Mouse (Mus musculus) intestine, embryonic 14.5 days (tissue): ENCODE results near the gene Usp49. TPM values are rescaled to one million over a fixed set of nuclear protein-coding genes. Genes with fewer than 3 reads are reported as not detected.

Experiments used
- ATAC-seq: fragments of 200-750 bp; cut with Nextera tagmentation; replicated peaks from 2 replicates; pipeline ENCODE4 v1.8.0; 2017; ENCODE audit warnings: low read depth, moderate number of reproducible peaks, moderate TSS enrichment, moderate library complexity; ENCODE audit not compliant: low FRiP score, low TSS enrichment
- DNase-seq: peaks from one replicate; pipeline ENCODE4 v3.0.0-alpha.2; 2018; ENCODE audit warnings: low spot score
- H3K27ac ChIP-seq: fragments of 300-500 bp; sonication (generic); 2 replicates; pipeline ENCODE4 v1.5.1; 2014; ENCODE audit warnings: low read depth, mild to moderate bottlenecking, control low read depth
- H3K27me3 ChIP-seq: fragments of 300-500 bp; sonication (generic); replicated peaks from 2 replicates; pipeline ENCODE4 v1.6.1; 2014; ENCODE audit warnings: low read length, control low read depth; ENCODE audit not compliant: control insufficient read depth, insufficient read depth
- H3K36me3 ChIP-seq: fragments of 300-500 bp; sonication (generic); 2 replicates; pipeline ENCODE4 v1.6.1; 2014; ENCODE audit warnings: low read length, control low read depth; ENCODE audit not compliant: control insufficient read depth, insufficient read depth
- H3K4me1 ChIP-seq: fragments of 300-500 bp; sonication (generic); replicated peaks from 2 replicates; pipeline ENCODE4 v1.6.1; 2014; ENCODE audit warnings: low read length, control low read depth, mixed read lengths; ENCODE audit not compliant: control insufficient read depth, insufficient read depth
- H3K4me2 ChIP-seq: fragments of 300-500 bp; sonication (generic); 2 replicates; pipeline ENCODE4 v1.6.1; 2014; ENCODE audit warnings: low read length
- H3K4me3 ChIP-seq: fragments of 300-500 bp; sonication (generic); 2 replicates; pipeline ENCODE4 v1.5.1; 2014; ENCODE audit warnings: low read depth, low read length, control low read depth, mixed read lengths
- H3K9ac ChIP-seq: fragments of 300-500 bp; sonication (generic); 2 replicates; pipeline ENCODE4 v1.6.1; 2014; ENCODE audit warnings: mild to moderate bottlenecking, low read length
- H3K9me3 ChIP-seq: fragments of 300-500 bp; sonication (generic); 2 replicates; pipeline ENCODE4 v1.6.1; 2016; ENCODE audit warnings: low read length, control low read depth; ENCODE audit not compliant: control insufficient read depth
- WGBS: fragments of 180-500 bp; shearing (Covaris S2); extraction: QIAGEN DNeasy Blood & Tissue Kit; methylation state at CpG from one replicate; pipeline ENCODE4 v1.1.7; 2014; 5-methylcytosine and 5-hydroxymethylcytosine counted together
- polyA plus RNA-seq: library from polyadenylated mRNA; unstranded; fragments of >200 nt; fragmentation: Nextera tagmentation; extraction: Ambion mirVana; gene quantifications from 2 replicates; pipeline ENCODE4 v1.2.1, GENCODE M21; 2014

Usp49 gene
- polyA plus RNA-seq, 1 experiment from 2014 or later, result 6.5 TPM

DNA sequence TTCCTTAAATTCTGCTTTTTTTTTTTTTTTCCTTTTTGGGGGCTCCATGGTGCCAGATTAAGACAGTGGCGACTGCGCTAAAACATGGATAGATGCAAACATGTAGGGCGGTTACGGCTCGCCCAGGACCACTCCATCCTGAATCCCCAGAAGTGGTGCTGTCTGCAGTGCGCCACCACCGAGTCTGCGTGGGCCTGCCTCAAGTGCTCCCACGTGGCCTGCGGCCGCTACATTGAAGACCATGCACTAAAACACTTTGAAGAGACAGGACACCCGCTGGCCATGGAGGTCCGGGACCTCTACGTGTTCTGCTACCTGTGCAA is 41.5 kb downstream of the Usp49 start:
- peaks cover 22% of the 10 kb centered on the region; the same call in 1 of the 2 replicates for H3K36me3 ChIP-seq
- H3K4me2 ChIP-seq, result peak overlapping the region; percentile 76
- 20% methylated on average over 14 of the region's 14 CpGs for WGBS
- H3K27ac ChIP-seq, result no peak overlapping the region
- no peaks in the 10 kb centered on the region for H3K27me3 ChIP-seq
- no peaks in the 10 kb centered on the region for H3K4me1 ChIP-seq
- no peak for DNase-seq
- peak overlapping the region; percentile 32 for H3K4me3 ChIP-seq
- peak; percentile 41; the same call in 1 of the 2 replicates for ATAC-seq
- H3K9ac ChIP-seq, result 0 out of 2 replicates have a peak overlapping the region, but pooled peaks have one; percentile 39
- no peaks in the 10 kb centered on the region for H3K9me3 ChIP-seq

DNA sequence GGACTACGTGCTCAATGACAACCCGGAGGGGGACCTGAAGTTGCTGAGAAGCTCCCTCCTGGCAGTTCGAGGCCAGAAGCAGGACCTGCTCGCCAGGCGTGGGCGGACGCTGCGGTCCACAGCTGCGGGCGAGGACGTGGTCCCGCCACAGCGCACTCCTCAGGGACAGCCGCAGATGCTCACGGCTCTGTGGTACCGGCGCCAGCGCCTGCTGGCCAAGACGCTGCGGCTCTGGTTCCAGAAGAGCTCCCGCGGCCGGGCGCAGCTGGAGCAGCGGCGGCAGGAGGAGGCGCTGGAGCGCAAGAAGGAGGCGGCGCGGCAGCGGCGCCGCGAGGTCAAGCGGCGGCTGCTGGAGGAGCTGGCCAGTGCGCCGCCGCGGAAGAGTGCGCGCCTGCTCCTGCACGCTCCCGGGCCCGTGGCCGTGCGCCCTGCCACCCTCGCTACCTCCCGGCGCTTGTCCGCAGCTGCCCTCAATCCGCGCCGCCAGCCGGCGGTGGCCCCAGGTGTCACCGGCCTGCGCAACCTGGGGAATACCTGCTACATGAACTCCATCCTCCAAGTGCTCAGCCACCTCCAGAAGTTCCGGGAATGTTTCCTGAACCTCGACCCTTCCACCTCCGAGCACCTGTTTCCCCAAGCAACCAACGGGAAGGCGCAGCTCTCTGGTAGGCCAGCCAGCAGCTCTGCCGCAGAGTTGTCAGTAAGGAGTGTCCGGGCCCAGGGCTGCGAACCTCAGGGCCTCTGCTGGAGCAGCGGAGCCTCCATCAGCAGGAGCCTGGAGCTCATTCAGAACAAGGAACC is 42.0 kb downstream of the Usp49 start:
- Histone ChIP-seq H3K27me3 (no peaks in the 10 kb centered on the region), H3K4me2 (peak overlapping the region; percentile 76), H3K4me3 (peak overlapping the region; percentile 32), H3K4me1 (no peaks in the 10 kb centered on the region), H3K9me3 (no peaks in the 10 kb centered on the region), H3K9ac (0 out of 2 replicates have a peak overlapping the region, but pooled peaks have one; percentile 39), H3K27ac (no peak overlapping the region), H3K36me3 (peaks cover 18% of the 10 kb centered on the region)
- 7% methylated on average over 65 of the region's 68 CpGs for WGBS
- DNase-seq (peak; percentile 80), ATAC-seq (peak; percentile 70)

DNA sequence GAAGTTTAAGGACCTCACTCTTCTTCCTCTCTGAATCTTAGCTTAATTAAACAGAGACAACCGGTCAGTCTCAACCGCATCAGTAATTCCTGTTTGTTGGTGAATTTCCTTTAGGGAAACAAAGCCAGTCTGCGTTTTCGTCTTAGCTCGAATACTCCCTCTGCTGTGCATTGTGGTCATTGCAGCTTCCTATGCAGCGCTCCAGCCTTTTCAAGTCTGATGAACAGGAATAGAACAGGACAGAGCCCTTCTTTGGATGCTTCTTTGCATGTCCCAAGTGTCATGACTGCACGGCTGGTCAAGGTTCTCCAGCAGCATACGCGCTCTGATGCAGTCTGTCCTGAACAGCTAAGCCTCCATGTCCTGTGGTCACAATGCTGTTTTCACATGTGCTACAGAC is 46.1 kb downstream of the Usp49 start:
- ATAC-seq (no peak), DNase-seq (peak; percentile 92)
- H3K9ac ChIP-seq, result no peak overlapping the region
- 22% methylated on average over 9 of the region's 9 CpGs for WGBS
- peaks cover 52% of the 10 kb centered on the region for H3K36me3 ChIP-seq
- no peaks in the 10 kb centered on the region for H3K4me1 ChIP-seq
- H3K27ac ChIP-seq, result no peak overlapping the region
- no peak overlapping the region for H3K4me2 ChIP-seq
- H3K9me3 ChIP-seq, result no peaks in the 10 kb centered on the region
- H3K4me3 ChIP-seq, result no peak overlapping the region
- no peaks in the 10 kb centered on the region for H3K27me3 ChIP-seq

DNA sequence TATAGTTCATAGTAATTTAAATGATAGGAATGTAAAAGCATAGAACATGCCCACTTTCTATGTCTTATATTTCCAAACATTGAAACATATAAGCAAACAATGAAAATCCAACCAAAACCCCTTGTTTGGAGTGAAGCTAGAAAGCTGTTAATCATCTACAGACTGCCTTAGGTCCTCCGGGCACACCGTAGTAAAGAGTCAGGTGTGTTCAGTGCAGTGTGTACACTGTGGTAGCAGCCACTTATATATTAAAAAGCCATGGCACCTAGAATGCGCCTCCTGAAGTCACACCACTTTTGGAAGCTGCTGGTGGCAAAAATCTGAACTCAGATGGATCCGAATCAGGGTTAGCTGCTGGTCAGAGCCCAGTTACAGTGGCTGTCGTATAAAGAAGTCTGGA is 47.7 kb downstream of the Usp49 start:
- H3K4me2 ChIP-seq, result no peak overlapping the region
- no peaks in the 10 kb centered on the region for H3K4me1 ChIP-seq
- WGBS, result 75% methylated on average over 5 of the region's 5 CpGs
- DNase-seq, result no peak
- no peaks in the 10 kb centered on the region for H3K27me3 ChIP-seq
- H3K27ac ChIP-seq, result no peak overlapping the region
- H3K9me3 ChIP-seq, result no peaks in the 10 kb centered on the region
- H3K36me3 ChIP-seq, result peaks cover 67% of the 10 kb centered on the region
- no peak overlapping the region for H3K4me3 ChIP-seq
- ATAC-seq, result no peak
- no peak overlapping the region for H3K9ac ChIP-seq

DNA sequence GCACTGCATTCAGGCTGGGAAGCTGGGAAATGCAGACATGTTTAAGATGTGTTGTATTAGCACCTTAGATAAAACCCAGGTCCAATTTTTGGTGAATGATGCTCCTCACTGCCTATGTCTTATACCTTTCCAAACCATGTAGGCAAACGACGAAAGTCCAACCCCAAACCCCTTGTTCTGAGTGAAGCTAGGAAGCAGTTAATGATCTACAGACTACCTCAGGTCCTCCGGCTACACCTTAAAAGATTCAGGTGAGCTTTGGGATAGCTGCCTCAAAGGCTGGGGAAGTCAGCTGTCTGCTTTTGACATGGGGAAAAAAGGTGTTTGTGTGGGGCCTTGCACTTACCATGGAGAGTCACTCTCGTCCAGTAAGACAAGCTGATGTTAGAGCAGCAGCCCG is 48.2 kb downstream of the Usp49 start:
- Histone ChIP-seq H3K27ac (no peak overlapping the region), H3K36me3 (peaks cover 71% of the 10 kb centered on the region), H3K27me3 (no peaks in the 10 kb centered on the region), H3K9ac (no peak overlapping the region), H3K4me3 (no peak overlapping the region), H3K4me2 (no peak overlapping the region), H3K4me1 (no peaks in the 10 kb centered on the region), H3K9me3 (no peaks in the 10 kb centered on the region)
- DNase-seq (no peak), ATAC-seq (no peak)
- WGBS, result 69% methylated on average over 5 of the region's 5 CpGs

DNA sequence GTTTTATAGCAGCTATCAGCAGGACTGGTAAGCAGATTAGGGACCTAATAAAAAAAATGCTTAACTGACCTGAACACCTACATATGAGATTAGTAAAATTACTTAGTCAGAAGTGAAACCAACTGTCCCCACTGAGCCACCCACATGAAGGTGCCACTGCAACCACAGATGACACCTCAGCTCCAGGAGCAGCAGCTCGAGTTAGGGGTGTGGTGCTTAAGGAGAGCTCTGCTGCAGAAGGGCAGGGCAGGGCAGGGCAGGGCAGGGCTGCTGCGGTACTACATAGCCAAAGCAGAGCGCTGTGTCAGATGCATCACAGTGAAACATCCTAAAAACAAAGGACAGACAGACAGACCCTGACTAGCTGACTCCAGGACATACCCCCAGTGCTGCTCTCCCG is 52.3 kb downstream of the Usp49 start:
- H3K4me3 ChIP-seq, result no peak overlapping the region
- peaks cover 80% of the 10 kb centered on the region for H3K36me3 ChIP-seq
- H3K27me3 ChIP-seq, result no peaks in the 10 kb centered on the region
- H3K4me1 ChIP-seq, result peaks cover 7% of the 10 kb centered on the region; the same call in 1 of the 2 replicates
- no peak overlapping the region for H3K27ac ChIP-seq
- no peak overlapping the region for H3K4me2 ChIP-seq
- no peaks in the 10 kb centered on the region for H3K9me3 ChIP-seq
- ATAC-seq (no peak), DNase-seq (no peak)
- H3K9ac ChIP-seq, result no peak overlapping the region
- WGBS, result 70% methylated on average over 4 of the region's 4 CpGs

DNA sequence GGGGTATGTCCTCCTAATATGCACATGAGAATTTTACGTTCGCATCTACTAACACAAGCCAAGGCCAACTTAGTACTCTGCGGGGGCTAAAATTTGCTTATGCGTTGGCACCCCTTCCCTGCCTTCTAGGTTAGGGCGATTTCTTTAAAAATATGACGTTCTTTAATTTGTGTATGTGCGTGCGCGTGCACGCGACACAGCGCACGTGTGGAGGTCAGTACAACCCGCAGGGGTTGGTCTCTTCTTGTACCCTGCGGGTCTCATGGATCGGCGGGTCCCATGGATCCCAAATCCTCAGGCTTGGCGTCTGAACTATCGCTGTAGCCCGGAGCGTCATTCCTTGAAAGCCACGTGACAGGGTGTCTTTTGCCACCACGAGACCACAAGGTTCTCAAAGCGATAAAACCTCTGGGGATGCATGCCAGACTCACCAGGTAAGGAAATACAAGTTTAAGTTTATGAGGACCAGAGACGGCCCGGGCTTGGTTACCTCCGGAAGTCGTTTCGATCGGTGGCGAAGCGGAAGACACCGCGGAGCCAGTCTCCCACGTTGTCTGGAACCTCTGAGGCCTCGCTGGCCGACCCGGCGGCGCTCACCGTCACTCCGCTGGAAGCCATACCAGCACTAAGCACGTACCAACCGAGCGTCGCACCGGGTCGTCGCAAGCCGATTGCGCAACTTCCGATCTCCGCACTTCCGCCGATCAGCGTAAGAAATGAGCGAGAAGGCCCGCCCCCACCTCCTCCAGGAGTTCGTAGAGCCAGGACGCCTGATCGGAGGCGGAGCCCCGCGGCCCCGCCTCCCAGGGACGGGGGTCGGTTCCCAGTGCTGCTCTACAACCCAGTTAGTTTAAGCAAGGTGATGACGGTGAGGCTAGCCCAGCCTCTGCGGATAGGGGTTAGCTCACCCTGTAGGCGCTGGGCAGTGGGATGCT is 57.2 kb downstream of the Usp49 start:
- H3K27ac ChIP-seq, result peak overlapping the region; percentile 80
- H3K9me3 ChIP-seq, result no peaks in the 10 kb centered on the region
- H3K27me3 ChIP-seq, result no peaks in the 10 kb centered on the region
- under 1% methylated on average over 70 of the region's 70 CpGs for WGBS
- H3K4me1 ChIP-seq, result peaks cover 12% of the 10 kb centered on the region; the same call in 1 of the 2 replicates
- H3K4me2 ChIP-seq, result peak overlapping the region; percentile 95
- peaks cover 35% of the 10 kb centered on the region for H3K36me3 ChIP-seq
- DNase-seq (peak; percentile 94), ATAC-seq (peak; percentile 86)
- H3K4me3 ChIP-seq, result peak overlapping the region; percentile 95
- H3K9ac ChIP-seq, result peak overlapping the region; percentile 81

DNA sequence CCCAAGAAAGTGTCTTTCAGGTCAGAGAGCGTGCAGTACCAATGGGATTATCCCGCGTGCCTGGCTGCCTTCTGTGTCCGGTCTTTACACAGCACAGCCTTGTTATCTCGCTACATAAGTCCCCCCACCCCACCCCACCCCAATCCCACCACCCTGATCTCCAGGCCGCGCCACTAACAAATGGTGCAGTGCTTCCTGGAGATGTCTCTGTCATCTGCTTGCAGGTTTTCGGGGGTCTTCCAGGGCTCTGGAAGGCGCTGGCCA is 57.8 kb downstream of the Usp49 start, which contains the start of gene Tomm6:
TSS of gene Tomm6 (minus strand) at position 43 of the 264 bp plus-strand sequence.
- no peaks in the 10 kb centered on the region for H3K9me3 ChIP-seq
- peak within 1 kb of the TSS; percentile 80 for H3K27ac ChIP-seq
- H3K4me2 ChIP-seq, result peak within 1 kb of the TSS; percentile 95
- H3K36me3 ChIP-seq, result peaks cover 31% of the 10 kb centered on the region
- no peaks in the 10 kb centered on the region for H3K27me3 ChIP-seq
- DNase-seq (no peak), ATAC-seq (no peak)
- peaks cover 12% of the 10 kb centered on the region; the same call in 1 of the 2 replicates for H3K4me1 ChIP-seq
- H3K9ac ChIP-seq, result peak within 1 kb of the TSS; percentile 81
- 1% methylated on average over 9 of the region's 9 CpGs for WGBS
- peak within 1 kb of the TSS; percentile 95 for H3K4me3 ChIP-seq
